Mouse (Mus musculus) kidney, postnatal 4 days (tissue): ENCODE results near the gene Itpr3.

Experiments
- DNase-seq, 2 experiments: peaks; one replicate each; pipeline ENCODE4 v3.0.0; 2021; ENCODE audit warnings: mixed read lengths in 2 of 2

Gene Itpr3

GRCm38 (mm10) chr17:27072363-27072762 lies 15.3 kb downstream of the Itpr3 start:
- no peak for DNase-seq

- no peak for DNase-seq
Measured at GRCm38 (mm10) chr17:27073126-27073525, 16.0 kb downstream of the Itpr3 start.

GRCm38 (mm10) chr17:27073778-27074177 lies 16.7 kb downstream of the Itpr3 start:
- no peak for DNase-seq

GRCm38 (mm10) chr17:27074236-27074635 lies 17.1 kb downstream of the Itpr3 start:
- no peak for DNase-seq

GRCm38 (mm10) chr17:27074849-27075745 lies 18.0 kb downstream of the Itpr3 start:
- DNase-seq, result no peak

- no peak for DNase-seq
Measured at GRCm38 (mm10) chr17:27077133-27077532, 20.0 kb downstream of the Itpr3 start.

GRCm38 (mm10) chr17:27077920-27078319 lies 20.8 kb downstream of the Itpr3 start:
- peak in 1 of 2 experiments; percentile 50 for DNase-seq

- DNase-seq, result no peak
Measured at GRCm38 (mm10) chr17:27078499-27078898, 21.4 kb downstream of the Itpr3 start.

- DNase-seq, result no peak
Measured at GRCm38 (mm10) chr17:27081868-27082267, 24.8 kb downstream of the Itpr3 start.

- no peak for DNase-seq
Measured at GRCm38 (mm10) chr17:27082796-27083195, 25.7 kb downstream of the Itpr3 start.

- no peak for DNase-seq
Measured at GRCm38 (mm10) chr17:27083601-27084000, 26.5 kb downstream of the Itpr3 start.

- peak; percentile 86 to 87 for DNase-seq
Measured at GRCm38 (mm10) chr17:27085676-27086075, 28.6 kb downstream of the Itpr3 start.

GRCm38 (mm10) chr17:27087426-27087825 lies 30.3 kb downstream of the Itpr3 start:
- DNase-seq, result peak; percentile 65 to 75

GRCm38 (mm10) chr17:27090068-27090467 lies 33.0 kb downstream of the Itpr3 start:
- no peak for DNase-seq

GRCm38 (mm10) chr17:27095690-27096089 lies 38.6 kb downstream of the Itpr3 start:
- DNase-seq, result peak; percentile 76 to 81

- no peak for DNase-seq
Measured at GRCm38 (mm10) chr17:27101675-27102074, 44.6 kb downstream of the Itpr3 start.

- DNase-seq, result no peak
Measured at GRCm38 (mm10) chr17:27105698-27106470, 48.8 kb downstream of the Itpr3 start.

- DNase-seq, result peak; percentile 52 to 60
Measured at GRCm38 (mm10) chr17:27106745-27107144, 49.6 kb downstream of the Itpr3 start.

- no peak for DNase-seq
Measured at GRCm38 (mm10) chr17:27107936-27108335, 50.8 kb downstream of the Itpr3 start.

GRCm38 (mm10) chr17:27110072-27110471 lies 53.0 kb downstream of the Itpr3 start:
- DNase-seq, result no peak

- peak; percentile 65 to 79 for DNase-seq
Measured at GRCm38 (mm10) chr17:27118676-27119539, 61.8 kb downstream of the Itpr3 start.

- DNase-seq, result no peak
Measured at GRCm38 (mm10) chr17:27119540-27119895, 62.4 kb downstream of the Itpr3 start.

GRCm38 (mm10) chr17:27119954-27120353 lies 62.9 kb downstream of the Itpr3 start:
- peak; percentile 35 to 50 for DNase-seq
